Mouse (Mus musculus) intestine, embryonic 16.5 days (tissue): ENCODE results near the gene Cfap20. TPM values are rescaled to one million over a fixed set of nuclear protein-coding genes. Genes with fewer than 3 reads are reported as not detected.

Experiments
- ATAC-seq: fragments of 200-750 bp; cut with Nextera tagmentation; 2 replicates; pipeline ENCODE4 v1.8.0; 2017; ENCODE audit warnings: moderate TSS enrichment, moderate library complexity
- H3K27ac ChIP-seq: fragments of 300-500 bp; sonication (generic); 2 replicates; pipeline ENCODE4 v1.5.1; 2014; ENCODE audit warnings: mild to moderate bottlenecking, low read length
- H3K27me3 ChIP-seq: fragments of 300-500 bp; sonication (generic); replicated peaks from 2 replicates; pipeline ENCODE4 v1.6.1; 2014; ENCODE audit warnings: low read length, control low read depth, mixed read lengths; ENCODE audit not compliant: control insufficient read depth, insufficient read depth
- H3K36me3 ChIP-seq: fragments of 300-500 bp; sonication (generic); 2 replicates; pipeline ENCODE4 v1.6.1; 2014; ENCODE audit warnings: low read length, control low read depth; ENCODE audit not compliant: control insufficient read depth, insufficient read depth
- H3K4me1 ChIP-seq: fragments of 300-500 bp; sonication (generic); 2 replicates; pipeline ENCODE4 v1.6.1; 2014; ENCODE audit warnings: low read length, control low read depth, mixed read lengths; ENCODE audit not compliant: control insufficient read depth, insufficient read depth
- H3K4me2 ChIP-seq: fragments of 300-500 bp; sonication (generic); 2 replicates; pipeline ENCODE4 v1.6.1; 2014; ENCODE audit warnings: low read depth, low read length, control low read depth
- H3K4me3 ChIP-seq: fragments of 300-500 bp; sonication (generic); 2 replicates; pipeline ENCODE4 v1.5.1; 2014; ENCODE audit warnings: mild to moderate bottlenecking, low read length
- H3K9ac ChIP-seq: fragments of 300-500 bp; sonication (generic); 2 replicates; pipeline ENCODE4 v1.6.1; 2014; ENCODE audit warnings: low read depth, low read length
- H3K9me3 ChIP-seq: fragments of 300-500 bp; sonication (generic); 2 replicates; pipeline ENCODE4 v1.6.1; 2016; ENCODE audit warnings: low read length, control low read depth; ENCODE audit not compliant: control insufficient read depth
- WGBS: fragments of 180-500 bp; shearing (Covaris S2); extraction: QIAGEN DNeasy Blood & Tissue Kit; methylation state at CpG from one replicate; pipeline ENCODE4 v1.1.7; 2014; 5-methylcytosine and 5-hydroxymethylcytosine counted together
- polyA plus RNA-seq: library from polyadenylated mRNA; unstranded; fragments of >200 nt; fragmentation: Nextera tagmentation; extraction: Ambion mirVana; gene quantifications from 2 replicates; pipeline ENCODE4 v1.2.1, GENCODE M21; 2015

Cfap20 gene
- 100 and 113 TPM in 2 replicates for polyA plus RNA-seq

- ATAC-seq: peak; percentile 96
- Histone ChIP-seq H3K4me1 (peaks cover 26% of the 10 kb centered on the region), H3K27ac (peak within 1 kb of the TSS; percentile 90), H3K27me3 (no peaks in the 10 kb centered on the region), H3K4me2 (peak within 1 kb of the TSS; percentile 79), H3K9me3 (no peaks in the 10 kb centered on the region), H3K36me3 (no peaks in the 10 kb centered on the region), H3K4me3 (peak within 1 kb of the TSS; percentile 94), H3K9ac (peak within 1 kb of the TSS; percentile 85)
- 1% methylated on average over 51 of the region's 51 CpGs for WGBS
Observed at GRCm38 (mm10) chr8:95434686-95435439, at the start of gene Cfap20. TSS of gene Cfap20 (minus strand) at chr8:95434869.

GRCm38 (mm10) chr8:95470008-95470407, 35.3 kb upstream of the Cfap20 start:
- no peak for ATAC-seq

GRCm38 (mm10) chr8:95468995-95469394, 34.3 kb upstream of the Cfap20 start:
- Histone ChIP-seq H3K27ac (no peak overlapping the region), H3K4me3 (no peak overlapping the region), H3K27me3 (no peaks in the 10 kb centered on the region), H3K9ac (no peak overlapping the region), H3K36me3 (0 out of 2 replicates have a peak, but pooled peaks cover 6% of the 10 kb centered on the region), H3K4me1 (no peaks in the 10 kb centered on the region), H3K9me3 (no peaks in the 10 kb centered on the region), H3K4me2 (no peak overlapping the region)
- 86% methylated on average over 3 of the region's 3 CpGs for WGBS
- no peak for ATAC-seq

More at GRCm38 (mm10) chr8:95470008-95470407, 35.3 kb upstream of the Cfap20 start:
- Histone ChIP-seq H3K27me3 (no peaks in the 10 kb centered on the region), H3K9ac (no peak overlapping the region), H3K4me2 (no peak overlapping the region), H3K4me3 (no peak overlapping the region), H3K4me1 (no peaks in the 10 kb centered on the region), H3K27ac (no peak overlapping the region), H3K36me3 (0 out of 2 replicates have a peak, but pooled peaks cover 6% of the 10 kb centered on the region), H3K9me3 (no peaks in the 10 kb centered on the region)
- WGBS: 95% methylated on average over 4 of the region's 4 CpGs

GRCm38 (mm10) chr8:95466543-95466942, 31.9 kb upstream of the Cfap20 start:
- Histone ChIP-seq H3K4me2 (no peak overlapping the region), H3K27me3 (no peaks in the 10 kb centered on the region), H3K27ac (no peak overlapping the region), H3K36me3 (peaks cover 3% of the 10 kb centered on the region), H3K9ac (no peak overlapping the region), H3K9me3 (no peaks in the 10 kb centered on the region), H3K4me3 (no peak overlapping the region), H3K4me1 (no peaks in the 10 kb centered on the region)
- whole genome bisulfite sequencing: 94% methylated on average over 2 of the region's 2 CpGs
- ATAC-seq: no peak

- Histone ChIP-seq H3K27ac (no peak overlapping the region), H3K9ac (no peak overlapping the region), H3K9me3 (no peaks in the 10 kb centered on the region), H3K36me3 (peaks cover 11% of the 10 kb centered on the region), H3K4me2 (no peak overlapping the region), H3K4me3 (no peak overlapping the region), H3K4me1 (no peaks in the 10 kb centered on the region), H3K27me3 (no peaks in the 10 kb centered on the region)
- 62% methylated on average over 8 of the region's 8 CpGs for WGBS
- no peak for ATAC-seq
Observed at GRCm38 (mm10) chr8:95452518-95452917, 17.8 kb upstream of the Cfap20 start.

GRCm38 (mm10) chr8:95450271-95450670, 15.6 kb upstream of the Cfap20 start:
- Histone ChIP-seq H3K4me3 (no peak overlapping the region), H3K27me3 (no peaks in the 10 kb centered on the region), H3K4me1 (no peaks in the 10 kb centered on the region), H3K9me3 (no peaks in the 10 kb centered on the region), H3K4me2 (no peak overlapping the region), H3K36me3 (peaks cover 11% of the 10 kb centered on the region), H3K9ac (no peak overlapping the region), H3K27ac (no peak overlapping the region)
- WGBS: 95% methylated on average over 5 of the region's 5 CpGs
- no peak for ATAC-seq

- ATAC-seq: no peak
- Histone ChIP-seq H3K27me3 (no peaks in the 10 kb centered on the region), H3K4me1 (no peaks in the 10 kb centered on the region), H3K4me2 (no peak overlapping the region), H3K36me3 (peaks cover 9% of the 10 kb centered on the region), H3K27ac (no peak overlapping the region), H3K9ac (no peak overlapping the region), H3K4me3 (no peak overlapping the region), H3K9me3 (no peaks in the 10 kb centered on the region)
- WGBS: 86% methylated on average over 7 of the region's 7 CpGs
Observed at GRCm38 (mm10) chr8:95447661-95448060, 13.0 kb upstream of the Cfap20 start.

- Histone ChIP-seq H3K4me1 (no peaks in the 10 kb centered on the region), H3K4me2 (no peak overlapping the region), H3K27ac (no peak overlapping the region), H3K27me3 (no peaks in the 10 kb centered on the region), H3K36me3 (peaks cover 3% of the 10 kb centered on the region), H3K9ac (no peak overlapping the region), H3K9me3 (no peaks in the 10 kb centered on the region), H3K4me3 (no peak overlapping the region)
- WGBS: 92% methylated on average over 4 of the region's 4 CpGs
- ATAC-seq: no peak
Observed at GRCm38 (mm10) chr8:95445042-95445441, 10.4 kb upstream of the Cfap20 start.

GRCm38 (mm10) chr8:95441491-95442039, 6.9 kb upstream of the Cfap20 start:
- Histone ChIP-seq H3K4me1 (no peaks in the 10 kb centered on the region), H3K9ac (no peak overlapping the region), H3K4me3 (no peak overlapping the region), H3K9me3 (no peaks in the 10 kb centered on the region), H3K4me2 (no peak overlapping the region), H3K27ac (no peak overlapping the region), H3K36me3 (no peaks in the 10 kb centered on the region), H3K27me3 (no peaks in the 10 kb centered on the region)
- peak; percentile 64 for ATAC-seq
- WGBS: 41% methylated on average over 5 of the region's 5 CpGs
